Mouse (Mus musculus): Measurements from ENCODE around the gene En2. TPM values are rescaled to one million over a fixed set of nuclear protein-coding genes. Genes with fewer than 3 reads are reported as not detected.

The En2 gene
- total RNA-seq (2021) = under 1 TPM; 0.33 to 0.46 TPM
- long read RNA-seq, experiment 1, partial matches to known transcripts = 0 of 1 reads
- long read RNA-seq, experiment 1, other reads (novel, unspliced or antisense) = 1 of 1 reads
- long read RNA-seq, experiment 2 = 0 reads

- DNase-seq = peak; percentile 45
Measured at GRCm38 (mm10) chr5:28165358-28166255, at the start of gene En2. Gene En2, plus strand, starts transcription at chr5:28165694.

- no peak for DNase-seq
Measured at GRCm38 (mm10) chr5:28117251-28117880, 48.1 kb upstream of the En2 start.

GRCm38 (mm10) chr5:28117882-28118530 lies 47.5 kb upstream of the En2 start:
- DNase-seq = no peak

GRCm38 (mm10) chr5:28118531-28118925 lies 47.0 kb upstream of the En2 start:
- no peak for DNase-seq

- DNase-seq = no peak
Measured at GRCm38 (mm10) chr5:28119576-28119975, 45.9 kb upstream of the En2 start.

GRCm38 (mm10) chr5:28122491-28123454 lies 42.7 kb upstream of the En2 start:
- peak; percentile 11 for DNase-seq

- no peak for DNase-seq
Measured at GRCm38 (mm10) chr5:28123455-28123825, 42.1 kb upstream of the En2 start.

- DNase-seq = no peak
Measured at GRCm38 (mm10) chr5:28124321-28125230, 40.9 kb upstream of the En2 start.

GRCm38 (mm10) chr5:28128851-28129250 lies 36.6 kb upstream of the En2 start:
- DNase-seq = no peak

- no peak for DNase-seq
Measured at GRCm38 (mm10) chr5:28132231-28132630, 33.3 kb upstream of the En2 start.

- no peak for DNase-seq
Measured at GRCm38 (mm10) chr5:28136438-28136837, 29.1 kb upstream of the En2 start.

GRCm38 (mm10) chr5:28144555-28144954 lies 20.9 kb upstream of the En2 start:
- DNase-seq = no peak

- no peak for DNase-seq
Measured at GRCm38 (mm10) chr5:28146018-28146417, 19.5 kb upstream of the En2 start.

GRCm38 (mm10) chr5:28148473-28148872 lies 17.0 kb upstream of the En2 start:
- no peak for DNase-seq

- DNase-seq = no peak
Measured at GRCm38 (mm10) chr5:28149436-28149835, 16.1 kb upstream of the En2 start.

- DNase-seq = no peak
Measured at GRCm38 (mm10) chr5:28157044-28157730, 8.3 kb upstream of the En2 start.

- no peak for DNase-seq
Measured at GRCm38 (mm10) chr5:28157781-28158180, 7.7 kb upstream of the En2 start.

- no peak for DNase-seq
Measured at GRCm38 (mm10) chr5:28158308-28159071, 7.0 kb upstream of the En2 start.

- no peak for DNase-seq
Measured at GRCm38 (mm10) chr5:28159072-28159458, 6.4 kb upstream of the En2 start.
